Mouse (Mus musculus): Measurements from ENCODE around the gene Nde1.
"Not testable (repeated sequence)": the region's sequence is repeated elsewhere in the genome, so short reads cannot be mapped to it uniquely, and the experiment has no call there.

Gene Nde1

DNA sequence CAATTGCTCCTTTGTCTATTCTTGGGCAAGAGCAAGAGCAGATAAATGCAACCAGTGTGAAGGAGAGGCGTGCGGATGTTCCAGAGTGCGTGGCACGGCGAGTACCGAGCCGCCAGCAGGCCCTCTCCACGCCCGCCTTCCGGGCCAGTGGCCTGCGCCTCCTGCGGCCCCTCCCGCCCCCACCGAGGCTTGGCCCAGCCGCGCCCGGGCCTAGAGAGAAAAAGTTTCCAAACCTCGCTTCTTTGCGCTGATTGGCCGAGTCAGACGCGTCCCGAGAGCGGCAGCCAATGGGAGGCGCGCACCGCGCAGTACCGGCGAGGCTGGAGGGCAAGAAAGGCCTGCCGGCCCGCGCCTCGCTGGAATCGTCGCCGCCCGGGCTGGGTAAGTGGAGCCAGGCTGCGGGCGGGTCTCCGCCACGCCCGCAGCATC, at the start of gene Nde1, which contains the start of gene Marf1:
Gene Nde1, plus strand, starts transcription at position 288 of the 429 bp plus-strand sequence.
Gene Marf1, minus strand, starts transcription at position 364 of the 429 bp plus-strand sequence.
- DNase-seq (ENCODE audit: low spot score in 2 of 2) = peak; percentile 54 to 69

GRCm38 (mm10) chr16:14117299-14117698, 45.8 kb upstream of the Nde1 start:
- no peak for DNase-seq (ENCODE audit: low spot score in 2 of 2)

DNA sequence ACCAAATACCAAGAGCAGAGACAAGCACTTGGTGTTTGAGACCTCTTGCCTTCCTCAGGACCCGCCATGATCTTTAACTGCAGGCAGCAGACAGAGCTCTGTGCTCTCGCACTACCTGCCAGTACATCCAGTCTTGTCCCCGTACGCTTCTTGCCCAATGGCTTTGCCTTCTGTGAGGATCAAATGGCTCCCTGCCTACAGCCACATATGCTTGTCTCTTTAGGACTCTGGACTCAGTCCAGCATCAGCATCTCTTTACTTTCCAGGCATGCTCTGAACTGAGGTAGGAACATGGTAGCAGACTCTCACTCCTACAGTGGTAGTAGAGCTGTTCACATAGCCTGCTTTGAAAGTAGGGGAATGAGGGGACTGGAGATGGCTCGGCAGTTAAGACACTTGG, 42.1 kb upstream of the Nde1 start:
- DNase-seq (ENCODE audit: low spot score in 2 of 2) = no peak

GRCm38 (mm10) chr16:14121563-14121962, 41.5 kb upstream of the Nde1 start:
- DNase-seq (ENCODE audit: low spot score in 2 of 2) = no peak

DNA sequence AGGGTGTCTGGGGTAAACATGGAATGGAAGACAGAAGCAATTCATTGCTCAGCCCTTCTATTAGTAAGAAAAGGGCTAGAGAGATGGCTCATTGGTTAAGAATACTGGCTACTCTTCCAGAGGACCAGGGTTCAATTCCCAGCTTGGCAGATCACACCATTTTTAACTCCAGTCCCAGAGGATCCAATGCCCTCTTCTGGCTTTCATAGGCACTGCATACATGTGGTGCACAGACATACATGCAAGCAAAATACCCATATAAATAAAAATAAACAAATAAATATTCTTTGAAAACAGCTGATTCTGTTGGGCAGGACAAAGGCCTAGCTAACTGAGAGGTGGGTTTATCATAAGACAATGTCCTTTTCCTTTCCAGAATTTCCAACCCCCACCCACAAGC, 40.5 kb upstream of the Nde1 start:
- no peak for DNase-seq (ENCODE audit: low spot score in 2 of 2)

- no peak for DNase-seq (ENCODE audit: low spot score in 2 of 2)
These were observed 39.2 kb upstream of the Nde1 start for GRCm38 (mm10) chr16:14123901-14124300.

- DNase-seq (ENCODE audit: low spot score in 2 of 2) = no peak
These were observed 38.4 kb upstream of the Nde1 start for GRCm38 (mm10) chr16:14124709-14125108.

GRCm38 (mm10) chr16:14125253-14125652, 37.8 kb upstream of the Nde1 start:
- DNase-seq (ENCODE audit: low spot score in 2 of 2) = no peak

DNA sequence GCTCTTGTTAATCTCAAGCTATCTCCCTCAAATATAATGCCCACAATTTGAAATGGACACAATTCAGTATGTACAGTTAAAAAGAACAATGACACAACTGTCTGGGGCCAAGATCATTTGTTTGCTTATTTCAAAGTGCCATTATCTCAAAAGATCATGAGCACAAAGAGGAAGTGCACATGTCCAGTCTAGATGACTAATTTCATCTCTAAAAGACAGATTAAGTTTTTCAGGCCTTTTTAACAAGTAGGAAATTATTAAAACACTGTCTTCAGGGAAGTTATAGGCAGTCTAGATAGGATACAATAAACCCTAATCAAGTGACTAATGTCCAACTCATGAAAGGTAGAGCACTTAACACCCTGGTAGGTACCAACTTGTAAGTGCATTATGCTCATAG, 34.1 kb upstream of the Nde1 start:
- no peak for DNase-seq (ENCODE audit: low spot score in 2 of 2)

DNA sequence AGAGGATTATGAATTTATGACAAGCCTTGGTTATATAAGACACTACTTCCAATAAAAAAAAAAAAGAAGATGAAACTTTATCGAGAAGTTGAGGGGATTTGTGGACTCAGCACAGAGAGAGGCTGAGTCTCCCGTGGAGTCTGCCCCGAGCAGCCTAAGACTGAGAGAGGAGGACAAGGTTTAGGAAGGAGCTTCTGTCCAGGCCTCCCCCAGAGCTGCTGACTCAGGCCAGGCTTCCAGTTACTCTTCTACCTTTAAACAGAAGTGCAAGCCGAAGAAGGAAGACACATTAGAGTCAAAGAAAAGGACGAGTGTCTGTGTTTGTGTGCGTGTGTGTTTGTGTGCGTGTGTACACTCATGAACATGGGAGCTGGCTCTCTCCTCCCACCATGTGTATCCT, 32.3 kb upstream of the Nde1 start:
- DNase-seq (ENCODE audit: low spot score in 2 of 2) = no peak

DNA sequence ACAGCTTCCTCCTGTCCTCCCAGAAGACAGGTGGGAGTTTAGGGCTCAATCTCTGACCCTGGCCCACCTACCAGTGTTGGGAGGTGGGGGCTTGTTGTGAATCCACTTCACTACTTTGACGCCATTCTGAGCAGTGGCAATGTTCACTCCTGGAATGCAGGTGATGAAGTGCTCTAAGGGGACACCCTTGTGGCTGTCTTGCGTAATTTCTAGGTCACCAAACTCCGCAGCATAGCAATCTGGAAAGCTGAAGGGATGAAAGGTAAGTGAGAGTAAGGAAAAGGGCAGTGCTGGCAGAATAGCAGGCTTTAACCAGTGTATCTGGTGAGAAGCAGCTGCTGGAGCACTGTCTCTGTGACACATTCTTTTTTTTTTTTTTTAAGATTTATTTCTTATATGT, 31.7 kb upstream of the Nde1 start:
- no peak for DNase-seq (ENCODE audit: low spot score in 2 of 2)

DNA sequence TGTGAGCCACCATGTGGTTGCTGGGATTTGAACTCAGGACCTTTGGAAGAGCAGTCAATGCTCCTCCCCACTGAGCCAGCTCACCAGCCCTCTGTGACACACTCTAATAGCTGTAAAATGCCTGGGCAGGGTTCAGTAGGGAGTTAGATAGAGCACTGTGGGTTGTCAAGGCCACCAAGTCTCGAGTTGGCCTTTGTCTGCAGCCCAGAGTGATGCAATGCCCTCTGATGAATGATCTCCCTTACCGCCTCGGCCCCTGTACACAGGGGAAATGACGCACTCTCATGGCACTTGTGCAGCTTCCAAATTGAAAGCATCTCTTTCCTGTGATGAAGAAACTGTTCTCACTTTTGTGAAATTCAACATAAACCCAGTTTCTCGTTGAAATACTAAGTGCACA, 31.2 kb upstream of the Nde1 start:
- no peak for DNase-seq (ENCODE audit: low spot score in 2 of 2)

GRCm38 (mm10) chr16:14135014-14135413, 28.1 kb upstream of the Nde1 start:
- no peak for DNase-seq (ENCODE audit: low spot score in 2 of 2)

GRCm38 (mm10) chr16:14137976-14138561, 25.0 kb upstream of the Nde1 start:
- no peak for DNase-seq (ENCODE audit: low spot score in 2 of 2)

GRCm38 (mm10) chr16:14139106-14139505, 24.0 kb upstream of the Nde1 start:
- DNase-seq (ENCODE audit: low spot score in 2 of 2) = no peak

GRCm38 (mm10) chr16:14143298-14143697, 19.8 kb upstream of the Nde1 start:
- DNase-seq (ENCODE audit: low spot score in 2 of 2) = no peak

- DNase-seq (ENCODE audit: low spot score in 2 of 2) = no peak
These were observed 15.4 kb upstream of the Nde1 start for GRCm38 (mm10) chr16:14147712-14148111.

GRCm38 (mm10) chr16:14151718-14152117, 11.4 kb upstream of the Nde1 start:
- DNase-seq (ENCODE audit: low spot score in 2 of 2) = no peak

DNA sequence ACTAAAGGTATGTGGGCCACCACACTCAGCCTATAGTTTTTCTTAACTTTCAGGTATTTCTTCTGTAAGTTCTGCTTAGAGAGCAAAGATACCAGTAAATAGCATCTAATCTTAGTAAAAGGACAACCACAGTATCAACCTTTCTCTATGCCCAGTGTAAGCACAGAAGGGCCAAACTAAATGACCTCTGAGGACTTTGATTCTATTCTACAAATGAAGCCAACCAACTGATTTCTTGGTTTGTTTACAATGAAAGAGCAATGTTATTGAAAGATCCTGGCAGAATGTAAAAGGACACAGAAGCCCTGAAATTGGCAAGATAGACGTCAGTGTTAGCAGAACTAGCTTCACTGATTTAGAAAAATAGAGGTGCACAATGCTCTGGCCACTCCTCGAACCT, 7.4 kb upstream of the Nde1 start:
- DNase-seq (ENCODE audit: low spot score in 2 of 2) = not testable (repeated sequence)

DNA sequence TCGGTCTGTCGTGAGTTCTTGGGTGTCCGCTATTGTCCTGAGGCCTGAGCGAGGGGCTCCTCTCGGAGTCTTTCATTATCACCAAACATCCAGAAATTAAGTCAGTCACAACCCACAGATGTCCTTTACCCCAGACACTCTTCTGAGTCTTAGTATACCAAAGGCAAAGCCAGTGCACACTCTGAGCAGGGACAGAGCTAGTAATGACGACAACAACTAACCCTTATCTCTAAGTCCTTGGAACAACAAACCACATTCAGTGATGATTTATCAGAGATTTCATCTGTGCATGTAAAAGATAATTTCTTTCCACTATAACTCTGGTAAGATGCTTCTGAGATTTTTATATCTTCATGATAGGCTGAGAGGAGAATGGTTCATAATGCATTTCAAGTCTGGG, 6.8 kb upstream of the Nde1 start:
- no peak for DNase-seq (ENCODE audit: low spot score in 2 of 2)

- no peak for DNase-seq (ENCODE audit: low spot score in 2 of 2)
These were observed 4.5 kb upstream of the Nde1 start for GRCm38 (mm10) chr16:14158536-14158935.

GRCm38 (mm10) chr16:14158936-14159745, 3.9 kb upstream of the Nde1 start:
- peak; percentile 99 for DNase-seq (ENCODE audit: low spot score in 2 of 2)

DNA sequence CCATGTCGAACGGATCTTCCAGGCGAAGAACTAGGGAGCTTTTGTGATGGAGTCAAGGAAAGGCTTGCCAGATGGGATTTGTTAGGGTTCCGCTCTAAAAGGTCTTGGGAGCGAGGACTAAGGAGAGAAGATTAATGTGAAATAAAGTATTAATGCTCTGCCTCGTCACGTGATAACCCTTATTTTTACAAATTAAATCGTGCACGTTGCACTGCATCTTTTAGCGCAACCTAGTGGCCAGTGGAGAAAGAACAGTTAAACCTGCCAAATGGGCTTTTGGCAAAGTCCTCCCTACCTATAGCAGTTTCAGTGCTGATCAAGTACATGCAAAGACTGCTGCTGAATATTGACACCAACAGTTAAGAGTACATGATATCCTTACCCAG, 3.3 kb upstream of the Nde1 start:
- DNase-seq (ENCODE audit: low spot score in 2 of 2) = peak; percentile 62 to 74
